Mouse (Mus musculus) lung, embryonic 15.5 days (tissue): Measurements from ENCODE around the gene Elf3. TPM values are rescaled to one million over a fixed set of nuclear protein-coding genes. Genes with fewer than 3 reads are reported as not detected.
"Not testable (repeated sequence)": the region's sequence is repeated elsewhere in the genome, so short reads cannot be mapped to it uniquely, and the experiment has no call there.

Experiments
- ATAC-seq: fragments of 200-750 bp; cut with Nextera tagmentation; 2 replicates; pipeline ENCODE4 v1.8.0; 2017; ENCODE audit warnings: moderate number of reproducible peaks, borderline replicate concordance; ENCODE audit not compliant: low FRiP score, low TSS enrichment; ENCODE audit errors: extremely low read depth
- H3K27ac ChIP-seq: fragments of 300-500 bp; sonication (generic); 2 replicates; pipeline ENCODE4 v1.5.1; 2015; ENCODE audit warnings: moderate library complexity, mild to moderate bottlenecking, inconsistent platforms
- H3K27me3 ChIP-seq: fragments of 300-500 bp; sonication (generic); 2 replicates; pipeline ENCODE4 v1.6.1; 2015; ENCODE audit warnings: inconsistent platforms
- H3K36me3 ChIP-seq: fragments of 300-500 bp; sonication (generic); 2 replicates; pipeline ENCODE4 v1.6.1; 2015; ENCODE audit warnings: inconsistent platforms
- H3K4me1 ChIP-seq: fragments of 300-500 bp; sonication (generic); 2 replicates; pipeline ENCODE4 v1.6.1; 2015; ENCODE audit warnings: inconsistent platforms
- H3K4me2 ChIP-seq: fragments of 300-500 bp; sonication (generic); 2 replicates; pipeline ENCODE4 v1.6.1; 2015; ENCODE audit warnings: inconsistent platforms, mild to moderate bottlenecking, moderate library complexity
- H3K4me3 ChIP-seq: fragments of 300-500 bp; sonication (generic); 2 replicates; pipeline ENCODE4 v1.5.1; 2015; ENCODE audit warnings: mild to moderate bottlenecking, inconsistent platforms
- H3K9ac ChIP-seq: fragments of 300-500 bp; sonication (generic); 2 replicates; pipeline ENCODE4 v1.6.1; 2015; ENCODE audit warnings: inconsistent platforms
- H3K9me3 ChIP-seq: fragments of 300-500 bp; sonication (generic); 2 replicates; pipeline ENCODE4 v1.6.1; 2016; ENCODE audit warnings: inconsistent platforms
- WGBS: fragments of 180-500 bp; shearing (Covaris S2); methylation state at CpG from one replicate; pipeline ENCODE4 v1.1.7; 2015; 5-methylcytosine and 5-hydroxymethylcytosine counted together
- polyA plus RNA-seq: library from polyadenylated mRNA; unstranded; fragments of >200 nt; fragmentation: Nextera tagmentation; extraction: Ambion mirVana; gene quantifications from 2 replicates; pipeline ENCODE4 v1.2.1, GENCODE M21; 2015

The Elf3 gene
- polyA plus RNA-seq, 1 experiment from 2014 or later: 23.4 TPM

GRCm38 (mm10) chr1:135234771-135235170 is 23.6 kb downstream of the Elf3 start:
- no peaks in the 10 kb centered on the region for H3K9me3 ChIP-seq
- no peak overlapping the region for H3K4me2 ChIP-seq
- H3K9ac ChIP-seq: no peak overlapping the region
- no peak overlapping the region for H3K27ac ChIP-seq
- no peaks in the 10 kb centered on the region for H3K27me3 ChIP-seq
- no peak overlapping the region for H3K4me3 ChIP-seq
- H3K4me1 ChIP-seq: no peaks in the 10 kb centered on the region
- WGBS: 74% methylated on average over 12 of the region's 12 CpGs
- no peak for ATAC-seq
- no peaks in the 10 kb centered on the region for H3K36me3 ChIP-seq

GRCm38 (mm10) chr1:135233961-135234360 is 24.4 kb downstream of the Elf3 start:
- ATAC-seq: no peak
- no peaks in the 10 kb centered on the region for H3K9me3 ChIP-seq
- no peaks in the 10 kb centered on the region for H3K36me3 ChIP-seq
- H3K9ac ChIP-seq: no peak overlapping the region
- H3K4me2 ChIP-seq: no peak overlapping the region
- WGBS: 83% methylated on average over 6 of the region's 6 CpGs
- H3K27ac ChIP-seq: no peak overlapping the region
- H3K4me3 ChIP-seq: no peak overlapping the region
- no peaks in the 10 kb centered on the region for H3K27me3 ChIP-seq
- H3K4me1 ChIP-seq: no peaks in the 10 kb centered on the region

- 68% methylated on average over 20 of the region's 20 CpGs for WGBS
- not testable (repeated sequence) for H3K27me3 ChIP-seq, H3K36me3 ChIP-seq, H3K4me3 ChIP-seq, H3K4me2 ChIP-seq, ATAC-seq, H3K27ac ChIP-seq, H3K4me1 ChIP-seq, H3K9ac ChIP-seq, H3K9me3 ChIP-seq
Measured at GRCm38 (mm10) chr1:135231878-135232277, 26.5 kb downstream of the Elf3 start.

- H3K4me1 ChIP-seq: 0 out of 2 replicates have a peak, but pooled peaks cover 12% of the 10 kb centered on the region
- H3K4me3 ChIP-seq: no peak overlapping the region
- peak; percentile 86 for ATAC-seq
Measured at GRCm38 (mm10) chr1:135227339-135227950, 30.9 kb downstream of the Elf3 start.

GRCm38 (mm10) chr1:135224981-135225604 is 33.3 kb downstream of the Elf3 start:
- H3K36me3 ChIP-seq: no peaks in the 10 kb centered on the region
- no peak for ATAC-seq
- H3K27me3 ChIP-seq: no peaks in the 10 kb centered on the region
- no peak overlapping the region for H3K9ac ChIP-seq
- H3K27ac ChIP-seq: no peak overlapping the region
- H3K4me1 ChIP-seq: 0 out of 2 replicates have a peak, but pooled peaks cover 12% of the 10 kb centered on the region
- no peak overlapping the region for H3K4me3 ChIP-seq
- no peak overlapping the region for H3K4me2 ChIP-seq
- H3K9me3 ChIP-seq: no peaks in the 10 kb centered on the region
- 18% methylated on average over 6 of the region's 6 CpGs for WGBS

More at GRCm38 (mm10) chr1:135227339-135227950, 30.9 kb downstream of the Elf3 start:
- Histone ChIP-seq H3K36me3 (no peaks in the 10 kb centered on the region), H3K9me3 (no peaks in the 10 kb centered on the region), H3K4me2 (no peak overlapping the region), H3K27me3 (no peaks in the 10 kb centered on the region), H3K27ac (peak overlapping the region; percentile 81), H3K9ac (no peak overlapping the region)
- WGBS: 68% methylated on average over 13 of the region's 13 CpGs

GRCm38 (mm10) chr1:135224147-135224546 is 34.2 kb downstream of the Elf3 start:
- 66% methylated on average over 3 of the region's 3 CpGs for WGBS
- no peak overlapping the region for H3K9ac ChIP-seq
- H3K4me3 ChIP-seq: no peak overlapping the region
- H3K27ac ChIP-seq: no peak overlapping the region
- no peak for ATAC-seq
- no peaks in the 10 kb centered on the region for H3K36me3 ChIP-seq
- H3K9me3 ChIP-seq: no peaks in the 10 kb centered on the region
- no peaks in the 10 kb centered on the region for H3K27me3 ChIP-seq
- 0 out of 2 replicates have a peak, but pooled peaks cover 12% of the 10 kb centered on the region for H3K4me1 ChIP-seq
- H3K4me2 ChIP-seq: no peak overlapping the region

- Histone ChIP-seq H3K4me3 (no peak overlapping the region), H3K4me1 (no peaks in the 10 kb centered on the region), H3K4me2 (no peak overlapping the region), H3K27me3 (no peaks in the 10 kb centered on the region), H3K36me3 (no peaks in the 10 kb centered on the region), H3K9ac (no peak overlapping the region), H3K27ac (no peak overlapping the region), H3K9me3 (no peaks in the 10 kb centered on the region)
- 61% methylated on average over 13 of the region's 13 CpGs for WGBS
- no peak for ATAC-seq
Measured at GRCm38 (mm10) chr1:135217607-135218233, 40.6 kb downstream of the Elf3 start.

- Histone ChIP-seq H3K27me3 (no peaks in the 10 kb centered on the region), H3K9me3 (no peaks in the 10 kb centered on the region), H3K9ac (no peak overlapping the region), H3K36me3 (no peaks in the 10 kb centered on the region), H3K27ac (no peak overlapping the region), H3K4me2 (no peak overlapping the region), H3K4me3 (no peak overlapping the region), H3K4me1 (no peaks in the 10 kb centered on the region)
- 80% methylated on average over 9 of the region's 9 CpGs for WGBS
- no peak for ATAC-seq
Measured at GRCm38 (mm10) chr1:135213772-135214640, 44.4 kb downstream of the Elf3 start.

GRCm38 (mm10) chr1:135210421-135210820 is 47.9 kb downstream of the Elf3 start:
- H3K9ac ChIP-seq: no peak overlapping the region

GRCm38 (mm10) chr1:135208716-135209115 is 49.7 kb downstream of the Elf3 start:
- 70% methylated on average over 9 of the region's 9 CpGs for WGBS
- Histone ChIP-seq H3K36me3 (no peaks in the 10 kb centered on the region), H3K9ac (no peak overlapping the region), H3K4me2 (no peak overlapping the region), H3K9me3 (no peaks in the 10 kb centered on the region), H3K4me1 (peaks cover 3% of the 10 kb centered on the region; the same call in 1 of the 2 replicates), H3K4me3 (no peak overlapping the region), H3K27ac (no peak overlapping the region), H3K27me3 (no peaks in the 10 kb centered on the region)
- ATAC-seq: no peak

More at GRCm38 (mm10) chr1:135210421-135210820, 47.9 kb downstream of the Elf3 start:
- ATAC-seq: no peak
- H3K4me2 ChIP-seq: no peak overlapping the region
- no peaks in the 10 kb centered on the region for H3K27me3 ChIP-seq
- H3K27ac ChIP-seq: no peak overlapping the region
- WGBS: 35% methylated on average over 5 of the region's 5 CpGs
- H3K4me1 ChIP-seq: no peaks in the 10 kb centered on the region
- H3K9me3 ChIP-seq: no peaks in the 10 kb centered on the region
- H3K36me3 ChIP-seq: no peaks in the 10 kb centered on the region
- H3K4me3 ChIP-seq: no peak overlapping the region

GRCm38 (mm10) chr1:135206586-135207339 is 51.6 kb downstream of the Elf3 start:
- H3K4me1 ChIP-seq: peaks cover 3% of the 10 kb centered on the region; the same call in 1 of the 2 replicates
- H3K4me2 ChIP-seq: no peak overlapping the region
- ATAC-seq: no peak
- H3K27me3 ChIP-seq: no peaks in the 10 kb centered on the region
- WGBS: 85% methylated on average over 14 of the region's 14 CpGs
- H3K4me3 ChIP-seq: no peak overlapping the region
- no peak overlapping the region for H3K9ac ChIP-seq
- H3K9me3 ChIP-seq: no peaks in the 10 kb centered on the region
- no peaks in the 10 kb centered on the region for H3K36me3 ChIP-seq
- H3K27ac ChIP-seq: no peak overlapping the region
